Mouse (Mus musculus) layer of hippocampus, adult 11-12 months (tissue): ENCODE data around the gene Maneal.
A peak's percentile ranks its signal among the peaks of the same experiment; 100 is the strongest.

Experiments used
- DNase-seq: peaks from one replicate; pipeline ENCODE4 v3.0.0; 2022; ENCODE audit warnings: low spot score

The Maneal gene

DNA sequence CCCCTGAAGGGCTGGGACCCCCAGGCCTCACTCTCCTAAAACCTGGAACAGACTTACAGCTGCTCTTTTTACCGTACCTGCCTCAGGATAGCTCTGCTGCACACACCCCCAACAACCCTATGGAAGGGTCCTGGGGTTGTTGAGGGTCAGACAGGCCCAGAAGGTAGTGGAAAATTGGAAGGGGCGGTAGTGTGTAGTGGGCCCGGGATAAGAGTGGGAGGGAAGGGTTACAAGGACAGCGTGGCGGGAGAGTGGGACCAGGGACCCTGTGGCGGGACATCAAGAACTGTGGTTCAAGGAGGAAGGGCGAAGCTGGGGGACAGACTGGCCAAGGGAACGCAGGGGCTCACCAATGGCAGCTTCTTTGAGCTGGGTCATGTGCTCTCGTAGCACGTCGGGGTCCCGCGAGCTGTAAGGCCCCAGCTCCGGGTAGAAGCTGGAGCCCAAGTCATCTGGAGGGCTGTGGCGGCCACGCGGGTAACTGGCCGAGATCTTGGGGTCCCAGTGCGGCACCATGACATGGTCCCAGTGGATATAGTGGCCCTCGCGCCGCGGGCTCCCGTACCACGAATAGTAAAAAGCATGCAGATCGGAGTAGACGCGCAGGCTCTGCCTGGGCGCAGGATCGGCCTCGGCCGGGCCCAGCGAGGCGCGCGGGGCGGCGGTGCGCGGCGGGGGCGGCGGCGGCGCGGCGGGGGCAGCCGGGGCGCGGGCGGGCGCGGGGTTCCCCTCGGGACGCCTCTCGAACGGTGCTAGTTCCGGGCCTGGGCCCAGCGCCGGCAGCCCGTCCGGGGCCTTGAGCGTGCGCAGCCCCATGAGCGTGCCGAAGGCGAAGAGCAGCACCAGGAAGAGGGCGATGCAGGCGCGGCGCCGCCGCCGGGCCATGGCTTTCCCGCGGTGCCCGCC lies at the start of gene Maneal:
Gene Maneal, minus strand, starts transcription at position 889 of the 906 bp plus-strand sequence.
- DNase-seq: no peak

DNA sequence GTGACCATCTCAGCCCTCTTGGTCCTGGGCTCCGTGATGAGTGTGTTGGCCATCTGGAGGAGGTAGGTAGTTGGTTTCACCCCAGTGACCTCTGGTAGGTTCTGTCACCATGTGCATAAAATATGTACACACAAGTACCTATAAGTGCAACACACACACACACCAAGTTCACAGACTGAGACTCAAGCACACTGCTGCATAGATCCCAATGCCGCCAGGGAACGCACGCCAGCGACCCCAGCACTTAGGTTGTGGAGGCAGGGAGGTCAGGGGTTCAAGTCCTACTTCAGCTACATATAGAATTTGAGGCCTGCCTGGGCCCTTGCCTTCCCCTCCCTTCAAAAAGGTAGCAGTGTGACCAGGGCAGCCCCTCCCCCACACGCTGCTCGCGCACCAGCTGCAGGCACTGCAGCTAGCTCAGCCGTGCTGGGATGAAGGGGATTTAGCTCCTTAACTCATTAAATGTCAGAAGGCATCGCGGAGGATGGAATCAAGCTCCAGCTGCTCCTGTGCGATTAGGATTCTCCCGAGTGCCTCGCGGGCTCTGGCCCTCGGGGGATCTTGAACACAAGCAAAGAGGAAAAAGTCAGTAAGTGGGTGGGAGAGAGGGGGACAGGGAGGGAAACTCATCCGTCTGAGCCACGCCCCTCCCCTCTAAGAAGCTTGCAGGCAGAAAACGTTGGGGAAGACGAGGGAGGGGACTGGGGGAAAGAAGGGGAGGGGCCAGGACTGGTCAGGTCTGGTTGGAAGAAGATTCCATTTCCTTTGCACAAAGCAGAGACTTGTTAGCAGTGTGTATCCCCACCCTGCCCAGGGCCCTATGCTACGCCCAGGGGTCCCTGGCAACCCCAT lies 44.2 kb upstream of the Maneal start:
- no peak for DNase-seq

GRCm38 (mm10) chr4:124905417-124905816 lies 43.4 kb upstream of the Maneal start:
- no peak for DNase-seq

DNA sequence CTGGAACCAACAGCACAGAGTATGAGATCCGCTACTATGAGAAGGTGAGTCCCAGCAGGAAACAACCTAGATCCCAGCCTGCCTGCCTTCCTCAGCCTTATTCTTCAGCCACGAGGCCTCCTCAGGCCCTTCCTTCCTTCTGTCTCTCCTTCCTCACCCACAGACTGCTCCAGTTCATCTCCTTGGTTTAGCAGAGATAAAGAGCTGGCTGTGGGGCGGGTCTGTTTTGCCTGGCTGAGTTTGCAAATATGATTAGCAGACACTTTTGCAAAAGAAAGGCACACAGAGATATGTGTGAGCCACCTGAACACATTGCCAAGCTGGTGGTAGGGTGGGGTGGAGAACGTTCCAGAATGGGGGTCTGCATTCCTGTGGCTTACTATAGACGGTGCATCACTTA lies 37.9 kb upstream of the Maneal start:
- DNase-seq: no peak

GRCm38 (mm10) chr4:124898428-124898827 lies 36.5 kb upstream of the Maneal start:
- no peak for DNase-seq

- peak; percentile 52 for DNase-seq
Observed at GRCm38 (mm10) chr4:124894508-124895428, 32.8 kb upstream of the Maneal start.

- DNase-seq: no peak
Observed at GRCm38 (mm10) chr4:124893769-124894168, 31.8 kb upstream of the Maneal start.

DNA sequence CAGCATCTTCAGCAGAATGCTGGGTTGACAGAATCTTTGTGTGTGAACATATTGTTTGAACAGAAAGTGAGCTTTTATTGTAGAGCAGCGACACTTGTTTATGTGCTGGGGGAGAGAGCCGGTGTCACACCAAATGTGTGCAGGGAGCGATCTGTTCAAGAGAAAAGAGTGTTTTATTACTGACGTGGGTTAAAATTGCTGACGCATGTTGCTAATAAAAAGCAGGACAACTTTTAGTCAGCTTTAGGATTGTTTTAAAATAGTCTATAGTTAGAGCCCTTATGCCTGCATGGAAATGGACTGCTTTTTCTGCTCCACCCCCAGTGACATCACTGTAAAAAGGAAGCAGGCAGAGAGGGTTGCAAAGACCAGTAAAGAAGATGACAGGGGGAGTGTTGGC lies 28.9 kb upstream of the Maneal start:
- DNase-seq: peak; percentile 40

DNA sequence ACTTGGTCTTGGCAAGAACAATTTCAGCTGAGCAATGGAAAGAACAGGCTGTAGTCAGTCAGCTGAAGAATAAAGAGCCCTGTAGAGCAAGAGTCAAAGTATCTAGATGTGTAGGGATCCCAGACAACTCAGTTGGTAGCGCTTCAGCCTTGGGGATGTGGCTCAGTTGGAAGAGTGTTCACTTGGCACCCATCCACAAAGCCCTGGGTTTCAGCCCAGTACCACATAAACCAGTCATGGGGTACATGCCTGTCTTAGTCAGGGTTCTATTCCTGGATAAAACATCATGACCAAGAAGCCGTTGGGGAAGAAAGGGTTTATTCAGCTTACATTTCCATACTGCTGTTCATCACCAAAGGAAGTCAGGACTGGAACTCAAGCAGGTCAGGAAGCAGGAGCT lies 28.0 kb upstream of the Maneal start:
- no peak for DNase-seq

DNA sequence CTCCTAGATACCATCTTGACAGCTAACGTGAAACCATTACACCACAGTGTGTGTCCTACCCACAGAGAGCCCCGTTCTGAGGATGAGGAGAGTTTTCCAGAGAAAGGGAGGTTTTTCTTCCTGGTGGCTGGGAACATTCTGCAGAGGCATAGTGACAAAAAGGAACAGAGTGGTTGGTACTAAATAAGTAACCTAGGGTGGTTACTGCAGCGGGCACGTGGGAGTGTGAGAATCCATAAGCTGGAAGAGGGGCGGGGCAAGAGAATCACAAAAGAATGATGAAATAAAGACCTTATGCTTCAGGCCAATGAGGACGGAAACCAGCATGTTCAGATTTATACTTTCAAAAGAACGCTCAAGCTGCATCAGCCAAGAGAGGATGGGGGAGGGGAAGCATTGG lies 26.7 kb upstream of the Maneal start:
- DNase-seq: no peak

GRCm38 (mm10) chr4:124882151-124882729 lies 20.3 kb upstream of the Maneal start:
- no peak for DNase-seq

GRCm38 (mm10) chr4:124881341-124881908 lies 19.5 kb upstream of the Maneal start:
- DNase-seq: peak; percentile 75

DNA sequence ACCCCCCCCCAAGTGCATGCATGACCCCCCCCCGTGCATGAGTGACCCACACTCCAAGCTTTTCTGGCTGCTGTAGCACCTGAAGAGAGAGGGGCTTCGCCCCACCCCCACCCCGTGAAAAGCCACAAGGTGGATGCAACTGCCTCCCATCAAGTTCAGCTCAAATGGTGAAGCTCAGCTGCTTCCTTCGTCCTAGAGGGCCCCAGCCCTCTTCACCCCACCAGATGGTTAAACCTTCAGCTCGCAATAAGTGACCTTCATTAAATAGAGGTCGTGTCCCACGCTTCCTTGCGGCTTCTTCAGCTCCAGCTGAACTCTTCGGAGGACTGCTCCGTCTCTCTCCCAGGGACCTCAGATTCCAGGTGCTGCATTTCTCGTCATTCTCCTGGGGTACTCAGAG lies 18.6 kb upstream of the Maneal start, which contains the start of gene Epha10:
Gene Epha10, plus strand, starts transcription at position 301 of the 400 bp plus-strand sequence.
- no peak for DNase-seq

- DNase-seq: no peak
Observed at GRCm38 (mm10) chr4:124872719-124873118, 10.7 kb upstream of the Maneal start.

- no peak for DNase-seq
Observed at GRCm38 (mm10) chr4:124860446-124860845, 1.5 kb downstream of the Maneal start.

- DNase-seq: no peak
Observed at GRCm38 (mm10) chr4:124858370-124858769, 3.6 kb downstream of the Maneal start.

DNA sequence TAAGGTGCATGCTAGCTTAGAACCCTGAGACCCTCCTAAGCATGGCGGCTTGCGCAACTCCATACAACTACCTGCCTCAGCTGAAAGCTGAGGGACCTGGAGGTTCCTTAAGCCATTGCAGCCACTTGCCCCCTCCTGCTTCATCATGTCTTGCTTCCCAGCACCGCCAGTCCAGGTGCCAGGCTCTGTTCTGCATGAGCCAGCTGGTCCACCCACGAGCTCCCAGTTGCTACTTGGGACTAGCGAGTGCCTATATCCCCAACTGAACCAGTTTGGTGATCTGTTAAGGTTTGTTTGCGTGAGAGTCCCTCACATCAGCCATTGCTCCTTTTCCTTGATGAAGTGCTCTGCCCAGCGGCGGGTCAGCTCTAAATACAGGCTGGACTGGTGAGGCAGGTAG lies 5.7 kb downstream of the Maneal start:
- DNase-seq: no peak

DNA sequence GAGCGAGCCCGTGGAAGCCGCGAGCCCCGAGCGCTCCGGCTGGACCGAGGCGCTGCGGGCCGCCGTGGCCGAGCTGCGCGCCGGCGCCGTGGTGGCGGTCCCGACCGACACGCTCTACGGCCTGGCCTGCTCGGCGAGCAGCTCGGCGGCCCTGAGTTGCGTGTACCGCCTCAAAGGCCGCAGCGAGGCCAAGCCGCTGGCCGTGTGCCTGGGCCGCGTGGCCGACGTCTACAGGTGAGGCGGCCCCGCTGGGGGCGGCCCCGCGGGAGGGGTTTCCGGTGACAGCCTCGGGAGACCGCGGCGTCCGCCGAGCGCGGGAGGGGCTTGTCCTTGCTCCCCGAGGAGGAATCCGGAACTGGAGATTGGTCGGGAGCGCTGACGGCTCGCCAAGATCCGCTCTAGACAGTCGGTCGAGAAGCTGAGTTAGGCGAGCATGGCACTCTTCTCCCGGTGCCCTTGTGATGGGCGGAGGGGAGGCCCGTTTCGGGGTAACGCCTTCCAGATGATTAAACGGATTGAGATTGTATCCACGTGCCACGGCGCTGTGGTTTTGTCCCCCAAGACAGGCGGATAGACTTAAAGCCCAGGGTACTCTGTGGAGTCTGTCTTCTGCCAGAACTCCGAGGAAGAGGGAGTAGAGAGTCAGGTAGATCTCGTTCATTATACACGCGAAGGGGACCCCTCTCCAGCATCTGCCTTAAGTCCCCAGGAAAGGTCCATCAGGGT lies 10.9 kb downstream of the Maneal start, which contains the start of gene 1110065P20Rik:
Gene 1110065P20Rik, minus strand, starts transcription at position 264 of the 726 bp plus-strand sequence.
- DNase-seq: peak; percentile 74

GRCm38 (mm10) chr4:124850261-124850913 lies 11.6 kb downstream of the Maneal start, which contains the start of gene Yrdc:
Yrdc (plus strand) TSS chr4:124850679.
- DNase-seq: peak; percentile 93
